Mouse (Mus musculus) neural tube, postnatal 0 days (tissue): Measurements from ENCODE around the gene Cdca7. TPM values are rescaled to one million over a fixed set of nuclear protein-coding genes. Genes with fewer than 3 reads are reported as not detected.

ENCODE experiments used
- polyA plus RNA-seq: library from polyadenylated mRNA; unstranded; fragments of >200 nt; fragmentation: Nextera tagmentation; extraction: Ambion mirVana; gene quantifications from 2 replicates; pipeline ENCODE4 v1.2.1, GENCODE M21; 2015

Gene Cdca7
- polyA plus RNA-seq, result 7.9 and 9.3 TPM in 2 replicates

DNA sequence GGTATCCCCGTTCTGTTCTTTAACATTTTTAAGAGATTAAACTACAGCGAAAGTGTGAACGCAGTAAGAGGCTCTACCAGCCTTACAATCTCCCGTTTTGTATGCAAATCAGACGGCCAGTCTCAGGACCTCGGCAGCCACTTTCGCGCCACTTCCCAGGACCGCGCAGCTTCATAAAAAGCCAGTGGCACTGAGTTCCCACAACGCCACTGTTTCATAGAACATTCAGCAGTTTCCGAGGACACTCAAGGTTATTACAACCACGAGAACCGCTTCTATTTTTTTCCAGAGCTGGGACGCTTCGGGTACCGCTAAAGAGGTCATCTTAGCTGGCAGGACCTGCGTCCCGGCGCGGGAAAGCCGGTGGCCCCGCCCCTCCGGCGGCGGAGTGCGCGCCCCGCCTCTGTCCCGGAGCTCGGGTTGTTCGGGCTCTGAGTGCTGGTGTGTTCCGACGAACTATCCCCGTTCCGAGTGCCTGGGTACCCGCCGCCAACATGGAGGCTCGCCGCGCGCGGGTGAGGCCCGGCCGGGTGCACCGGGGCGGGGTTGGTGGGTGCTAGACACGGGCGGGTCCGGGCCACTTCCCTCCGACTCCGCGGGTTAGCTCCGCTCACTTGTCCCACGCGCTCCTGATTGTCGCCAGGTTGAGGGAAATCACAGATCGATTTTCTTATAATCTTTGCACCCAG lies at the start of gene Cdca7:
Gene Cdca7, plus strand, starts transcription at position 363 of the 689 bp plus-strand sequence.

Other genes starting within 250 kb of the Cdca7 start
- gene Map3k20, start 190.5 kb upstream of the Cdca7 start, polyA plus RNA-seq, result 3.9 and 4.0 TPM in 2 replicates